Mouse (Mus musculus) forebrain, embryonic 10.5 days (tissue): ENCODE results near the gene Capn9. TPM values are rescaled to one million over a fixed set of nuclear protein-coding genes. Genes with fewer than 3 reads are reported as not detected.

Experiments used
- DNase-seq: peaks from one replicate; pipeline ENCODE4 v3.0.0-alpha.2; 2017; ENCODE audit warnings: low spot score; ENCODE audit errors: extremely low spot score
- H3K27ac ChIP-seq: fragments of 300-500 bp; sonication (generic); 2 replicates; pipeline ENCODE4 v1.5.1; 2016; ENCODE audit warnings: mild to moderate bottlenecking
- H3K27me3 ChIP-seq: fragments of 300-500 bp; sonication (generic); 2 replicates; pipeline ENCODE4 v1.6.1; 2016; ENCODE audit warnings: mild to moderate bottlenecking; ENCODE audit not compliant: poor library complexity, severe bottlenecking
- H3K36me3 ChIP-seq: fragments of 300-500 bp; sonication (generic); replicated peaks from 2 replicates; pipeline ENCODE4 v1.6.1; 2016; ENCODE audit warnings: mild to moderate bottlenecking, moderate library complexity
- H3K4me1 ChIP-seq: fragments of 300-500 bp; sonication (generic); 2 replicates; pipeline ENCODE4 v1.6.1; 2016
- H3K4me3 ChIP-seq: fragments of 300-500 bp; sonication (generic); 2 replicates; pipeline ENCODE4 v1.5.1; 2016; ENCODE audit warnings: mild to moderate bottlenecking, moderate library complexity
- H3K9me3 ChIP-seq: fragments of 300-500 bp; sonication (generic); 2 replicates; pipeline ENCODE4 v1.6.1; 2016; ENCODE audit warnings: mild to moderate bottlenecking, moderate library complexity
- WGBS: fragments of 180-500 bp; shearing (Covaris S2); methylation state at CpG from one replicate; pipeline ENCODE4 v1.1.7; 2016; 5-methylcytosine and 5-hydroxymethylcytosine counted together
- polyA plus RNA-seq: library from polyadenylated mRNA; unstranded; fragments of >200 nt; fragmentation: Nextera tagmentation; extraction: Ambion mirVana; gene quantifications from 2 replicates; pipeline ENCODE4 v1.2.1, GENCODE M21; 2016

Capn9 gene
- not detected in 2 replicates for polyA plus RNA-seq

GRCm38 (mm10) chr8:124575811-124576210 lies at the start of gene Capn9:
Gene Capn9, plus strand, starts transcription at chr8:124576111.
- no peak for DNase-seq
- H3K4me3 ChIP-seq, result no peak within 1 kb of the TSS
- H3K4me1 ChIP-seq, result peaks cover 16% of the 10 kb centered on the region
- WGBS, result 94% methylated on average over 8 of the region's 8 CpGs
- H3K27ac ChIP-seq, result no peak within 1 kb of the TSS
- no peaks in the 10 kb centered on the region for H3K27me3 ChIP-seq
- no peaks in the 10 kb centered on the region for H3K9me3 ChIP-seq
- no peaks in the 10 kb centered on the region for H3K36me3 ChIP-seq

DNA sequence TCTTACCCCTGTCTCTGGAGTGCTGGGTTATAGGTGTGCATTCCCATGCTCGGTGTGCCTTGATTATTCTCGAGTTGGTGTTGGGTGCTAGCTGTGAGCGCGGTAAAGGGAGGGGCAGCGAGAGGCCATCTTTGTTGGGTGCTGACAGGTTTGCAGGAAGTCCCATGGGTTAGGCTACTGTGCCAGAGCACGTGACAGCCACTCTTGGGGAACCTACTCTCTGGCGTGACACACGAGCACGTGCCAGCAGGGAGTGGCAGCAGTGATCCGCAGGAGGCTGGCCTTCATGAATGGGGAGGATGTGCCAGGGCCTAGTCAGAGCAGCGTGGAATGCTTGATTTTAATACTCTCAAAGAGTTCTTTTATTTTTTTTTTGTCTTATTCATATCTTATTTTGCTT lies 49.6 kb upstream of the Capn9 start:
- no peak for DNase-seq
- H3K27ac ChIP-seq, result no peak overlapping the region
- no peaks in the 10 kb centered on the region for H3K9me3 ChIP-seq
- H3K36me3 ChIP-seq, result peaks cover 52% of the 10 kb centered on the region
- peaks cover 10% of the 10 kb centered on the region for H3K4me1 ChIP-seq
- no peaks in the 10 kb centered on the region for H3K27me3 ChIP-seq
- 96% methylated on average over 11 of the region's 11 CpGs for WGBS
- no peak overlapping the region for H3K4me3 ChIP-seq

DNA sequence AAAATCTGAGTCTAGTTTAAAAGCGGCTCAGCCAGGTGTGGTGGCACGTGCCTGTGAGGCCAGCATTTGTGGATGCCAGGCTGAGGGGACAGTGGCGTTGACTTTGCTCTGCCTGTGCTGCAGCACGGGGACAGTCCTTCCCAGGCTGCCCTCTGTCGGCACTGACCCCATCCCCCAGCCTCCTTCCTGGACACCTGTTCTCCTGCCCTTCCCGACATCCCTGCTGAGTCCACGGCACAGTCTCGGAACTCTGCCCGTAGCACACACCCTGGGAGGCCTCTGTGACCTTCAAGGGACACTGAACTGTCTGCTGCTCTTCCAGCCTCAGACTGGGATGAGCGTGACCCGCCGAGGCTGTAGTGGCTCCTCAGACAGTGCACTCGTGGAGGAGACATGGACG lies 45.8 kb upstream of the Capn9 start:
- no peak overlapping the region for H3K27ac ChIP-seq
- no peaks in the 10 kb centered on the region for H3K27me3 ChIP-seq
- DNase-seq, result no peak
- no peaks in the 10 kb centered on the region for H3K4me1 ChIP-seq
- 90% methylated on average over 14 of the region's 14 CpGs for WGBS
- no peaks in the 10 kb centered on the region for H3K9me3 ChIP-seq
- peaks cover 85% of the 10 kb centered on the region for H3K36me3 ChIP-seq
- H3K4me3 ChIP-seq, result no peak overlapping the region

DNA sequence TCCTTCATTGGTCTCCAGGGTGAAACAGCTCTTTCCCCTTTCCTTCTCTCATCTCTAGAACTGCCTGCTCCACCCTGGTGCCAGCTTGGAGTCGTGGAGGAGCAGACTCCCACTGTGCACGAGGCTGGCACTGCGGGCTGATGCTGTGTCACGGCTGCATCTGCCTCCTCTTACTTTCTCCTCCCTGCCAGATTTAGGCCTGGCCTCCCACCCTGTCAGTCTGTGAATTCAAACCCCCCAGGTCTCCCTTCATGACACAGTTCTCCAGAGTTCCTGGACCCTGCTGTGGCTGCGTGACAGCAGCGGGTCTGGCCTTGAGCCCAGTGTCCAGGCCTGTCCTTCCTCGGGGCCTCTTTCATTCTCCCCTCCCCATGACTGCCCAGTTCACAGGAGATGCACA lies 45.4 kb upstream of the Capn9 start:
- Histone ChIP-seq H3K9me3 (no peaks in the 10 kb centered on the region), H3K27ac (no peak overlapping the region), H3K36me3 (peaks cover 87% of the 10 kb centered on the region), H3K4me3 (no peak overlapping the region), H3K27me3 (no peaks in the 10 kb centered on the region), H3K4me1 (no peaks in the 10 kb centered on the region)
- 90% methylated on average over 7 of the region's 7 CpGs for WGBS
- no peak for DNase-seq

- no peak overlapping the region for H3K4me3 ChIP-seq
- no peaks in the 10 kb centered on the region for H3K4me1 ChIP-seq
- peaks cover 87% of the 10 kb centered on the region for H3K36me3 ChIP-seq
- H3K27ac ChIP-seq, result no peak overlapping the region
- WGBS, result 94% methylated on average over 4 of the region's 4 CpGs
- DNase-seq, result no peak
- H3K9me3 ChIP-seq, result no peaks in the 10 kb centered on the region
- no peaks in the 10 kb centered on the region for H3K27me3 ChIP-seq
Observed at GRCm38 (mm10) chr8:124530996-124531395, 44.9 kb upstream of the Capn9 start.

GRCm38 (mm10) chr8:124532626-124533025 lies 43.3 kb upstream of the Capn9 start:
- no peaks in the 10 kb centered on the region for H3K4me1 ChIP-seq
- H3K4me3 ChIP-seq, result no peak overlapping the region
- DNase-seq, result no peak
- H3K27me3 ChIP-seq, result no peaks in the 10 kb centered on the region
- no peak overlapping the region for H3K27ac ChIP-seq
- peaks cover 83% of the 10 kb centered on the region for H3K36me3 ChIP-seq
- 92% methylated on average over 3 of the region's 3 CpGs for WGBS
- H3K9me3 ChIP-seq, result no peaks in the 10 kb centered on the region

DNA sequence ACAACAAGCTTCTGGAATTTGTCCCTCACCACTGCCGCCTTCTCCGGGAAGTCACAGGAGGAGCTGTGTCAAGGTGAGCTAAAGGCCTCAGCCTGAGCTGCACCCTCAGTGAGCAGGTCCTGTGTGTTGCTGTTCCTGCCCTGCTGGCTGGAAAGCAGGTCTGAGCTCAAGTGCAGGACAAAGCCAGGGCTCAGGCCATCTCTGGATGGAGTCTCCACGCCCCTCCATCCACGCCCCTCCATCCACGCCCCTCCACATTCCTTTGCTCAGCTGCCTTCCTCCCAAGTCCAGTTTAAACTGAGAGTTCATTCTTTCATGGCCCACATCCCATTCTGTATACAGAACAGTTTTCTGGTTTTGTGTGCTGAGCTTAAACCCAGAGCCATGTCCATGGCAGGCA lies 40.5 kb upstream of the Capn9 start:
- H3K4me1 ChIP-seq, result no peaks in the 10 kb centered on the region
- H3K9me3 ChIP-seq, result no peaks in the 10 kb centered on the region
- no peak for DNase-seq
- peaks cover 93% of the 10 kb centered on the region for H3K36me3 ChIP-seq
- H3K4me3 ChIP-seq, result no peak overlapping the region
- no peaks in the 10 kb centered on the region for H3K27me3 ChIP-seq
- WGBS, result 96% methylated on average over 5 of the region's 5 CpGs
- no peak overlapping the region for H3K27ac ChIP-seq

- Histone ChIP-seq H3K36me3 (peaks cover 93% of the 10 kb centered on the region), H3K27ac (no peak overlapping the region), H3K4me3 (no peak overlapping the region), H3K4me1 (no peaks in the 10 kb centered on the region), H3K27me3 (no peaks in the 10 kb centered on the region), H3K9me3 (no peaks in the 10 kb centered on the region)
- no peak for DNase-seq
- 94% methylated on average over 12 of the region's 12 CpGs for WGBS
Observed at GRCm38 (mm10) chr8:124540906-124541305, 35.0 kb upstream of the Capn9 start.

DNA sequence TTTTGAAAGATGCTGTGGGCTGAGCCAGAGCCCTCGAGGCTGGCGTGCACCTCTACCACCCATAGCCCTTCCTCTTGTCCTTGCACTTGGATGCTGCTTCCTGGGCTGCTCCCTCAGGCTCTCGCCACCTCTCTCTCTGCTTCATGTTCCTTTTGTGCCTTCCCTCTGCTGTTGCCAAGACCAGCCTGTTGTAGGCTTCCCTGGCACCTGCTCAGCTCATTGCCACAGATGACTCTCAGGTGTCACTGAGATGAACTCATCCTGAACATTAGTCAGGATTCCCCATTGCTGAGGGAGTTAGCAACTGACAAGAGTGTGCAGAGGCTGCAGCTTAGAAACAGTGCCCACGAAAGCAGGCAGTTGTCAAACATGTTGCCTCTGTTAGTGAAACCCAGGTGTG lies 33.9 kb upstream of the Capn9 start:
- Histone ChIP-seq H3K27ac (no peak overlapping the region), H3K36me3 (peaks cover 96% of the 10 kb centered on the region), H3K4me1 (no peaks in the 10 kb centered on the region), H3K9me3 (no peaks in the 10 kb centered on the region), H3K4me3 (no peak overlapping the region), H3K27me3 (no peaks in the 10 kb centered on the region)
- DNase-seq, result no peak
- 94% methylated on average over 4 of the region's 4 CpGs for WGBS

DNA sequence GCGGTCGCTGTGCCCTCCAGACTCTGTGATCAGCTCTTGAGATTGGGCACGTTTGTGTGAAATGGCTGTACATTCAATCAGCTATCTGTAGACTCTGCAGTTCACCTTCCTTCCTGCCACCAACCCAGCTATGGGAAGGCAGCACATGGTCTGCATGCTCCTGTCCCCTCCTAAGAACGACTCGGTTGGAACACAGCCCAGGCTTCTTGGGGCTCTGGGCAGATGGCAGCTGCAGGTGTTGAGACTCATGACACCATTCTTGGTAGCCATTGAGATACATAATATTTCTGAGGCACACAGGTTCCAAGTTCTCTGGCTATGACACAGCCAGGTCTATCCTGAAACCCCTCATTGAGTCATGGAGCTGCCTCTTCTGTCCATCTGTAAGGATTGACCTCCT lies 32.6 kb upstream of the Capn9 start:
- Histone ChIP-seq H3K36me3 (peaks cover 99% of the 10 kb centered on the region), H3K27ac (no peak overlapping the region)
- 97% methylated on average over 5 of the region's 5 CpGs for WGBS

GRCm38 (mm10) chr8:124546371-124546770 lies 29.5 kb upstream of the Capn9 start:
- H3K36me3 ChIP-seq, result peaks cover 99% of the 10 kb centered on the region
- no peaks in the 10 kb centered on the region for H3K9me3 ChIP-seq
- H3K4me3 ChIP-seq, result no peak overlapping the region
- no peak overlapping the region for H3K27ac ChIP-seq
- H3K27me3 ChIP-seq, result no peaks in the 10 kb centered on the region
- H3K4me1 ChIP-seq, result no peaks in the 10 kb centered on the region
- 94% methylated on average over 6 of the region's 6 CpGs for WGBS
- no peak for DNase-seq

More for the DNA sequence above, 32.6 kb upstream of the Capn9 start:
- no peak for DNase-seq
- Histone ChIP-seq H3K4me1 (no peaks in the 10 kb centered on the region), H3K9me3 (no peaks in the 10 kb centered on the region), H3K4me3 (no peak overlapping the region), H3K27me3 (no peaks in the 10 kb centered on the region)

- DNase-seq, result no peak
- no peaks in the 10 kb centered on the region for H3K9me3 ChIP-seq
- no peaks in the 10 kb centered on the region for H3K27me3 ChIP-seq
- peaks cover 99% of the 10 kb centered on the region for H3K36me3 ChIP-seq
- 96% methylated on average over 7 of the region's 7 CpGs for WGBS
- no peak overlapping the region for H3K4me3 ChIP-seq
- H3K27ac ChIP-seq, result no peak overlapping the region
- H3K4me1 ChIP-seq, result no peaks in the 10 kb centered on the region
Observed at GRCm38 (mm10) chr8:124546815-124547214, 29.1 kb upstream of the Capn9 start.

DNA sequence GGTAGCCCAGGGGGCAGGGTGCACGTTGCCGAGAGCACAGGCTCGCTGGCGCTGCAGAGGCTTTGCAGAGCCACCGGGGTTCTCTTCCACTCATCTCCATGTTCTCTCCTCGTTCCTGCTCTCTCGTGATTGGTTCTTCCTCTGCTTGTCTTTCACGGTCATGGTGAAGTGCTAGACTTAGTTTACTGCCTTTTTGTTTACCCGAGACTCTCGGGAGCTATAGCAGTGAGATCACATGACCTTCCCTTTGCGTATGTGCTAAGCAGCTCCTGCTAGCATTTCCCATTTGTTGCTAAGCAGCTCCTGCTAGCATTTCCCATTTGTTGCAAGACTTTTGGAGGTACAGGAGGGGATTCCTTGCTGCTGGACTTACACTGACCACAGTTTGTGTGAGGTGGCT lies 28.6 kb upstream of the Capn9 start:
- 88% methylated on average over 11 of the region's 11 CpGs for WGBS
- H3K4me3 ChIP-seq, result no peak overlapping the region
- peaks cover 99% of the 10 kb centered on the region for H3K36me3 ChIP-seq

DNA sequence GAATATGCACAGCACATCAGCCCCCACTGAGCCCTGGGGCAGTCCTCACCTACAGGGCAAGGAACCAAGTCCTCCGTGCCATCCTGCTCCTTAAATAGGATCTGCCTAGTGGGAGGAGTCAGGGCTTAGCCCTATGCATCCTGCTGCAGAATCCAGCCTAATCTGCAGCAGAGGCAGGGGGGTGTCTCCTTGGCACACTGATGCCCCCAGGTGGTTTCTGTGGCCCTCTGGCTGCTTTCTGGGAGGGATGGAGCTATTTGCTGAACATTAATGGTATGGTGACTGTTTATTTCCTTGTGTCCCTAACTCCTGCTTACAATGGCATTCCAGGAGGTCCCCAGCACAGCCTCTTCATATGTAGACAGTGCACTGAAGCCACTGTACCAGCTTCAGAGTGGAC lies 27.7 kb upstream of the Capn9 start:
- H3K4me1 ChIP-seq, result no peaks in the 10 kb centered on the region
- no peak overlapping the region for H3K4me3 ChIP-seq
- no peak for DNase-seq
- no peak overlapping the region for H3K27ac ChIP-seq
- 81% methylated on average over 1 of the region's 1 CpGs for WGBS
- no peaks in the 10 kb centered on the region for H3K27me3 ChIP-seq
- peaks cover 97% of the 10 kb centered on the region for H3K36me3 ChIP-seq
- no peaks in the 10 kb centered on the region for H3K9me3 ChIP-seq

More for the DNA sequence above, 28.6 kb upstream of the Capn9 start:
- H3K27ac ChIP-seq, result no peak overlapping the region
- H3K9me3 ChIP-seq, result no peaks in the 10 kb centered on the region
- no peaks in the 10 kb centered on the region for H3K4me1 ChIP-seq
- DNase-seq, result no peak
- H3K27me3 ChIP-seq, result no peaks in the 10 kb centered on the region
